Mouse (Mus musculus): Measurements from ENCODE around the gene E2f3.

The E2f3 gene

GRCm38 (mm10) chr13:29979140-29979564 is 6.7 kb downstream of the E2f3 start:
- DNase-seq (ENCODE audit: low spot score in 2 of 2), result no peak

- DNase-seq (ENCODE audit: low spot score in 2 of 2), result no peak
Observed at GRCm38 (mm10) chr13:29977358-29977757, 8.5 kb downstream of the E2f3 start.

GRCm38 (mm10) chr13:29974066-29974465 is 11.8 kb downstream of the E2f3 start:
- DNase-seq (ENCODE audit: low spot score in 2 of 2), result no peak

- no peak for DNase-seq (ENCODE audit: low spot score in 2 of 2)
Observed at GRCm38 (mm10) chr13:29973610-29974009, 12.3 kb downstream of the E2f3 start.

GRCm38 (mm10) chr13:29970333-29970732 is 15.5 kb downstream of the E2f3 start:
- no peak for DNase-seq (ENCODE audit: low spot score in 2 of 2)

GRCm38 (mm10) chr13:29968636-29969035 is 17.2 kb downstream of the E2f3 start:
- DNase-seq (ENCODE audit: low spot score in 2 of 2), result no peak

- no peak for DNase-seq (ENCODE audit: low spot score in 2 of 2)
Observed at GRCm38 (mm10) chr13:29967367-29967766, 18.5 kb downstream of the E2f3 start.

GRCm38 (mm10) chr13:29966966-29967365 is 18.9 kb downstream of the E2f3 start:
- DNase-seq (ENCODE audit: low spot score in 2 of 2), result no peak

GRCm38 (mm10) chr13:29964087-29964486 is 21.8 kb downstream of the E2f3 start:
- DNase-seq (ENCODE audit: low spot score in 2 of 2), result no peak

- DNase-seq (ENCODE audit: low spot score in 2 of 2), result no peak
Observed at GRCm38 (mm10) chr13:29960416-29960815, 25.4 kb downstream of the E2f3 start.

- DNase-seq (ENCODE audit: low spot score in 2 of 2), result no peak
Observed at GRCm38 (mm10) chr13:29957731-29958254, 28.1 kb downstream of the E2f3 start.

- DNase-seq (ENCODE audit: low spot score in 2 of 2), result no peak
Observed at GRCm38 (mm10) chr13:29956821-29957421, 28.9 kb downstream of the E2f3 start.

- no peak for DNase-seq (ENCODE audit: low spot score in 2 of 2)
Observed at GRCm38 (mm10) chr13:29955296-29955695, 30.6 kb downstream of the E2f3 start.

GRCm38 (mm10) chr13:29954741-29955140 is 31.1 kb downstream of the E2f3 start:
- no peak for DNase-seq (ENCODE audit: low spot score in 2 of 2)

GRCm38 (mm10) chr13:29953417-29954045 is 32.3 kb downstream of the E2f3 start:
- DNase-seq (ENCODE audit: low spot score in 2 of 2), result no peak

GRCm38 (mm10) chr13:29946045-29946444 is 39.8 kb downstream of the E2f3 start:
- DNase-seq (ENCODE audit: low spot score in 2 of 2), result no peak

- no peak for DNase-seq (ENCODE audit: low spot score in 2 of 2)
Observed at GRCm38 (mm10) chr13:29944915-29945570, 40.8 kb downstream of the E2f3 start.

GRCm38 (mm10) chr13:29944493-29944892 is 41.4 kb downstream of the E2f3 start:
- no peak for DNase-seq (ENCODE audit: low spot score in 2 of 2)

- DNase-seq (ENCODE audit: low spot score in 2 of 2), result no peak
Observed at GRCm38 (mm10) chr13:29943541-29944039, 42.3 kb downstream of the E2f3 start.

GRCm38 (mm10) chr13:29940071-29940470 is 45.8 kb downstream of the E2f3 start:
- no peak for DNase-seq (ENCODE audit: low spot score in 2 of 2)

GRCm38 (mm10) chr13:29939399-29939798 is 46.5 kb downstream of the E2f3 start:
- no peak for DNase-seq (ENCODE audit: low spot score in 2 of 2)

GRCm38 (mm10) chr13:29938776-29939175 is 47.1 kb downstream of the E2f3 start:
- DNase-seq (ENCODE audit: low spot score in 2 of 2), result no peak

GRCm38 (mm10) chr13:29926168-29926567 is 59.7 kb downstream of the E2f3 start:
- DNase-seq (ENCODE audit: low spot score in 2 of 2), result no peak
